Mouse (Mus musculus): Measurements from ENCODE around the gene Maml1.

GRCm38 (mm10) chr11:50263198-50263597 lies 28.9 kb downstream of the Maml1 start:
- no peak for TF ChIP-seq CTCF (conservative IDR thresholded peaks at IDR 0.05; ENCODE audit: insufficient read depth, insufficient read length, low read depth, low read length)
- no peak for TF ChIP-seq POLR2A (IDR thresholded peaks at IDR 0.05; ENCODE audit: low read depth, low read length)
